18 mouse cellular contexts compared by ENCODE assay signal in the genomic region with DNA sequence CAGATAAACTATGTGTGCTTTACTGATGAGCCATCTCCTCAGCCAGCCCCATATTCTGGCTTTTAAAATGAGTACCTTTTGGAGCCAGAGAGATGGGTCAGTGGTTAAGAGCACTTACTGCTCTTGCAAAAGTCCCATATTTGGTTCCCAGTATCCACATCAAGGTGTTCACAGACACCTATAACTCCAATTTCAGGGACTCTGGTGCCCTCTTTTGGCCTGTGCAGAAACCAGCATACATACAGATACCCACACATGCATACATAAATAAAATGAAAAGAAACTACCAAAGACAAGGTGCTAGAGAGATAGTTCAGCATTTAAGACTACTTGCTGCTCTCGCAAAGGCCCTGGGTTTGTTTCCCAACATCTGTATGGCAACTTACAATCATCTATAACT. TPM values are rescaled to one million over a fixed set of nuclear protein-coding genes. Genes with fewer than 3 reads are reported as not detected.
DNase-seq lines count a peak whose midpoint lies in the region; ATAC-seq and TF ChIP-seq lines count a peak whose summit lies in the region.
"Had no signal": no experiment of that assay in that cellular context is flagged by ENCODE, and none has a peak within 500 bp of the region (broad histone marks: within the 10 kb centered on the region; RNA-seq: fewer than 3 reads in every experiment).

No protein-coding gene starts in this region.

- 89% methylated on average over 1 of the region's 1 CpGs for WGBS in kidney, embryonic 15.5 days
- WGBS in neural tube, embryonic 14.5 days = 100% methylated on average over 1 of the region's 1 CpGs
- 95% methylated on average over 1 of the region's 1 CpGs for WGBS in neural tube, embryonic 15.5 days
- WGBS in stomach, postnatal 0 days = 90% methylated on average over 1 of the region's 1 CpGs

- no peak overlapping the region for H3K4me3 ChIP-seq in kidney, embryonic 15.5 days (replicated peaks)
- no peak overlapping the region for H3K4me3 ChIP-seq in neural tube, embryonic 14.5 days (ENCODE audit: low read depth, low read length)
- H3K4me3 ChIP-seq in neural tube, embryonic 15.5 days (replicated peaks) = no peak overlapping the region
- H3K4me3 ChIP-seq in stomach, postnatal 0 days (ENCODE audit: low read depth, low read length) = no peak overlapping the region
- H3K4me3 ChIP-seq: erythroblast, embryonic 14.5 days; heart, embryonic 12.5 days had no signal

- peak; percentile 17 for DNase-seq in kidney, adult 9 months
- peak; percentile 39 for DNase-seq in ZHBTc4 (ENCODE audit: low read depth, low spot score)
- DNase-seq in stomach, postnatal 0 days (ENCODE audit: low spot score) = no peak
- no peak for DNase-seq in right cerebral cortex, postnatal 4 days
- DNase-seq: adrenal gland, postnatal 36 days; cerebellum, adult 11-12 months; forebrain, postnatal 0 days; gastrocnemius, postnatal 25 days; heart, postnatal 4 days; layer of hippocampus, adult 9-11 months; left cerebral cortex, postnatal 4 days; lung, adult 2 months; right cerebral cortex, adult 18-20 months had no signal

- no peaks in the 10 kb centered on the region for H3K36me3 ChIP-seq in kidney, embryonic 15.5 days
- H3K36me3 ChIP-seq in neural tube, embryonic 14.5 days (ENCODE audit: control insufficient read depth, insufficient read depth, low read length) = no peaks in the 10 kb centered on the region
- no peaks in the 10 kb centered on the region for H3K36me3 ChIP-seq in neural tube, embryonic 15.5 days
- H3K36me3 ChIP-seq in stomach, postnatal 0 days (ENCODE audit: control insufficient read depth, insufficient read depth, low read length) = no peaks in the 10 kb centered on the region
- H3K36me3 ChIP-seq: heart, embryonic 12.5 days had no signal

- H3K4me2 ChIP-seq in kidney, embryonic 15.5 days = no peak overlapping the region
- H3K4me2 ChIP-seq in neural tube, embryonic 14.5 days (ENCODE audit: low read depth, low read length) = no peak overlapping the region
- no peak overlapping the region for H3K4me2 ChIP-seq in neural tube, embryonic 15.5 days
- H3K4me2 ChIP-seq in stomach, postnatal 0 days (replicated peaks; ENCODE audit: low read depth) = no peak overlapping the region
- H3K4me2 ChIP-seq: heart, embryonic 12.5 days had no signal

- no peaks in the 10 kb centered on the region for H3K27me3 ChIP-seq in kidney, embryonic 15.5 days
- H3K27me3 ChIP-seq in neural tube, embryonic 14.5 days (ENCODE audit: control insufficient read depth, insufficient read depth, low read length) = no peaks in the 10 kb centered on the region
- no peaks in the 10 kb centered on the region for H3K27me3 ChIP-seq in neural tube, embryonic 15.5 days (replicated peaks)
- H3K27me3 ChIP-seq in stomach, postnatal 0 days (ENCODE audit: control insufficient read depth, insufficient read depth, low read length) = no peaks in the 10 kb centered on the region
- H3K27me3 ChIP-seq: heart, embryonic 12.5 days had no signal

- no peak for ATAC-seq in kidney, embryonic 15.5 days (replicated peaks; ENCODE audit: low FRiP score)
- ATAC-seq in neural tube, embryonic 14.5 days (ENCODE audit: low read depth) = no peak
- no peak for ATAC-seq in neural tube, embryonic 15.5 days (ENCODE audit: low FRiP score)
- no peak for ATAC-seq in stomach, postnatal 0 days (ENCODE audit: low FRiP score, low TSS enrichment)
- ATAC-seq: forebrain, postnatal 0 days had no signal

- H3K9me3 ChIP-seq in kidney, embryonic 15.5 days (replicated peaks) = no peaks in the 10 kb centered on the region
- no peaks in the 10 kb centered on the region for H3K9me3 ChIP-seq in neural tube, embryonic 14.5 days (ENCODE audit: control insufficient read depth, low read length)
- no peaks in the 10 kb centered on the region for H3K9me3 ChIP-seq in neural tube, embryonic 15.5 days (replicated peaks)
- no peaks in the 10 kb centered on the region for H3K9me3 ChIP-seq in stomach, postnatal 0 days (ENCODE audit: control insufficient read depth, low read length)
- H3K9me3 ChIP-seq: heart, embryonic 12.5 days had no signal

- peak; percentile 39 for TF ChIP-seq CTCF in stomach, postnatal 0 days (IDR thresholded peaks at IDR 0.05; ENCODE audit: low read depth)

- H3K4me1 ChIP-seq in kidney, embryonic 15.5 days = peaks cover 14% of the 10 kb centered on the region
- peaks cover 12% of the 10 kb centered on the region for H3K4me1 ChIP-seq in neural tube, embryonic 14.5 days (ENCODE audit: control insufficient read depth, insufficient read depth, low read length)
- H3K4me1 ChIP-seq in neural tube, embryonic 15.5 days = peaks cover 28% of the 10 kb centered on the region
- H3K4me1 ChIP-seq in stomach, postnatal 0 days (replicated peaks; ENCODE audit: control insufficient read depth, insufficient read depth) = no peaks in the 10 kb centered on the region

- no peak for TF ChIP-seq EP300 in stomach, postnatal 0 days (optimal IDR thresholded peaks at IDR 0.05)

- no peak overlapping the region for H3K27ac ChIP-seq in kidney, embryonic 15.5 days
- peak overlapping the region; percentile 28; the same call in 1 of the 2 replicates for H3K27ac ChIP-seq in neural tube, embryonic 14.5 days (ENCODE audit: low read depth, low read length)
- H3K27ac ChIP-seq in neural tube, embryonic 15.5 days (replicated peaks) = no peak overlapping the region
- H3K27ac ChIP-seq in stomach, postnatal 0 days (replicated peaks) = no peak overlapping the region

- H3K9ac ChIP-seq in kidney, embryonic 15.5 days = no peak overlapping the region
- no peak overlapping the region for H3K9ac ChIP-seq in neural tube, embryonic 14.5 days (replicated peaks; ENCODE audit: low read depth, low read length)
- H3K9ac ChIP-seq in neural tube, embryonic 15.5 days (replicated peaks) = no peak overlapping the region
- H3K9ac ChIP-seq in stomach, postnatal 0 days (ENCODE audit: low read length) = no peak overlapping the region
- H3K9ac ChIP-seq: forebrain, postnatal 0 days; heart, embryonic 12.5 days had no signal

RNA-seq across cellular contexts. Expression of a gene that starts 46.1 kb away (rescaled TPM):
- polyA plus RNA-seq in kidney, embryonic 15.5 days (2015; fragmentation: Nextera tagmentation; extraction: Ambion mirVana) = 9.2 and 9.9 TPM in 2 replicates
- polyA plus RNA-seq in neural tube, embryonic 14.5 days (2014; fragmentation: Nextera tagmentation; extraction: Ambion mirVana) = 9.1 and 12.6 TPM in 2 replicates
- polyA plus RNA-seq in neural tube, embryonic 15.5 days (2015; fragmentation: Nextera tagmentation; extraction: Ambion mirVana) = 7.8 TPM in 2 replicates
- 2.1 and 2.4 TPM in 2 replicates for polyA plus RNA-seq in stomach, postnatal 0 days (2015; fragmentation: Nextera tagmentation; extraction: Ambion mirVana)

RNA-seq across cellular contexts. Expression of a gene that starts 48.4 kb away (rescaled TPM):
- 1.5 and 1.6 TPM in 2 replicates for polyA plus RNA-seq in kidney, embryonic 15.5 days (2015; fragmentation: Nextera tagmentation; extraction: Ambion mirVana)
- 10.6 and 13.0 TPM in 2 replicates for polyA plus RNA-seq in neural tube, embryonic 14.5 days (2014; fragmentation: Nextera tagmentation; extraction: Ambion mirVana)
- polyA plus RNA-seq in neural tube, embryonic 15.5 days (2015; fragmentation: Nextera tagmentation; extraction: Ambion mirVana) = 5.1 and 5.6 TPM in 2 replicates
- 0.17 and 0.22 TPM in 2 replicates for polyA plus RNA-seq in stomach, postnatal 0 days (2015; fragmentation: Nextera tagmentation; extraction: Ambion mirVana)

Comparison
In these comparisons a context has a peak if more than half of its experiments do, and no peak if none do; other contexts are left out.
1. DNase-seq: peak in kidney, adult 9 months (single experiment) and ZHBTc4 (single experiment); none in stomach, postnatal 0 days (single experiment) and right cerebral cortex, postnatal 4 days (single experiment).